Mouse (Mus musculus): ENCODE data around the gene Gm5089. TPM values are rescaled to one million over a fixed set of nuclear protein-coding genes. Genes with fewer than 3 reads are reported as not detected.
A peak's percentile ranks its signal among the peaks of the same experiment; 100 is the strongest.
"Not testable (repeated sequence)": the region's sequence is repeated elsewhere in the genome, so short reads cannot be mapped to it uniquely, and the experiment has no call there.

The Gm5089 gene
- polyA plus RNA-seq, 1 experiment, result not detected

DNA sequence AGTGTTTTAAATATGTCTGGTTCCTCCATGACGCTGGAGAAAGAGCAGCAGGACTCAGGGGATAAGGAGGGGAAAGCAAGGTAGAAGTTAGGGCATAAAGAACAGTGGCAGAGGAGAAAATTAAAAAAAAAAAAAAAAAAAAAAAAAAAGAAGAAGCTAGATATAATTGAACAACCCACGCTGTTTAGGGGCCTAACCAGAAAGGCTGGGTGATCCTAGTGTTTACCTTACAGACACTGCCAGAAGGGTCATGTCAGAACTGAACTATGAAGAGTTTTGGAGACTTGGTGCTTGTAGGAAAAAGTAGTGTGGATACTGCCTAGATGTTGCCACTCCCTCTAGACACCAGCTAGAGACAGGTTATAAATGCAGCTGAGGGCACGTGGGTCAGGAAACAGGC, 10.6 kb upstream of the Gm5089 start:
- H3K27ac ChIP-seq (ENCODE audit: control insufficient read depth, insufficient read depth, low read depth, low read length), result no peak overlapping the region
- TF ChIP-seq CTCF (IDR thresholded peaks at IDR 0.05; ENCODE audit: control insufficient read depth, insufficient read depth, insufficient replicate concordance, low read depth, low read length), result no peak
- TF ChIP-seq POLR2A (IDR thresholded peaks at IDR 0.05; ENCODE audit: control insufficient read depth, low read depth, low read length), result no peak
- H3K4me3 ChIP-seq (ENCODE audit: control insufficient read depth, low read depth, low read length), result peak overlapping the region; percentile 7; the same call in 1 of the 2 replicates
- peaks cover 8% of the 10 kb centered on the region; the same call in 1 of the 2 replicates for H3K27me3 ChIP-seq (ENCODE audit: control insufficient read depth, insufficient read depth, low read length)
- peaks cover 3% of the 10 kb centered on the region for H3K4me1 ChIP-seq (ENCODE audit: control insufficient read depth, insufficient read depth, low read length)
- H3K36me3 ChIP-seq (ENCODE audit: control insufficient read depth, insufficient read depth, low read length), result no peaks in the 10 kb centered on the region

GRCm38 (mm10) chr14:122460226-122460625, 9.3 kb upstream of the Gm5089 start:
- TF ChIP-seq CTCF (IDR thresholded peaks at IDR 0.05; ENCODE audit: control insufficient read depth, insufficient read depth, insufficient replicate concordance, low read depth, low read length) (no peak), POLR2A (IDR thresholded peaks at IDR 0.05; ENCODE audit: control insufficient read depth, low read depth, low read length) (no peak)
- Histone ChIP-seq H3K27me3 (ENCODE audit: control insufficient read depth, insufficient read depth, low read length) (peaks cover 8% of the 10 kb centered on the region; the same call in 1 of the 2 replicates), H3K27ac (ENCODE audit: control insufficient read depth, insufficient read depth, low read depth, low read length) (no peak overlapping the region)

GRCm38 (mm10) chr14:122459776-122460175, 8.9 kb upstream of the Gm5089 start:
- H3K27me3 ChIP-seq (ENCODE audit: control insufficient read depth, insufficient read depth, low read length), result peaks cover 4% of the 10 kb centered on the region; the same call in 1 of the 2 replicates
- peaks cover 3% of the 10 kb centered on the region for H3K4me1 ChIP-seq (ENCODE audit: control insufficient read depth, insufficient read depth, low read length)
- no peak for TF ChIP-seq POLR2A (IDR thresholded peaks at IDR 0.05; ENCODE audit: control insufficient read depth, low read depth, low read length)
- TF ChIP-seq CTCF (IDR thresholded peaks at IDR 0.05; ENCODE audit: control insufficient read depth, insufficient read depth, insufficient replicate concordance, low read depth, low read length), result no peak
- no peak overlapping the region for H3K4me3 ChIP-seq (ENCODE audit: control insufficient read depth, low read depth, low read length)
- no peaks in the 10 kb centered on the region for H3K36me3 ChIP-seq (ENCODE audit: control insufficient read depth, insufficient read depth, low read length)
- H3K27ac ChIP-seq (ENCODE audit: control insufficient read depth, insufficient read depth, low read depth, low read length), result no peak overlapping the region

More at GRCm38 (mm10) chr14:122460226-122460625, 9.3 kb upstream of the Gm5089 start:
- H3K4me1 ChIP-seq (ENCODE audit: control insufficient read depth, insufficient read depth, low read length), result peaks cover 3% of the 10 kb centered on the region
- H3K36me3 ChIP-seq (ENCODE audit: control insufficient read depth, insufficient read depth, low read length), result no peaks in the 10 kb centered on the region
- H3K4me3 ChIP-seq (ENCODE audit: control insufficient read depth, low read depth, low read length), result no peak overlapping the region

DNA sequence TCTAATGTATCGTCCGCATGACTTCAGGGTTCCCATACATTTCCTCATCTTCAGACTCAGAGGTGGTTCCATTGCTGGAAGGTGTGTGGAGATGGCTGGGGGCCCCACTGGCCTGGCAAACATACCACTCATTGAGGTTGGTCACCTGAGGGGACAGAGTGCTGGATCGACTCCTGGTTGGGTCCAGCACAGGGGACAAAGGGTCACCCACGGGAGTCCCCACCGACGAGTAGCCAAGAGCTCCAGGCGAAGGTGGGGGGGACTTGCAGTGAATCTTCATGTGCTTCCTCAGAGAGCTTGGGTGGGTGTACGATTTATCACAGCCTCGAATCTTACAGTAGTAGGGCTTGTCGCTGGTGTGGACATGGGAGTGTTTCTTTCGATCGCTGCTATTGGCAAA, 8.4 kb upstream of the Gm5089 start:
- H3K27me3 ChIP-seq (ENCODE audit: control insufficient read depth, insufficient read depth, low read length); H3K4me1 ChIP-seq (ENCODE audit: control insufficient read depth, insufficient read depth, low read length); H3K36me3 ChIP-seq (ENCODE audit: control insufficient read depth, insufficient read depth, low read length); H3K27ac ChIP-seq (ENCODE audit: control insufficient read depth, insufficient read depth, low read depth, low read length); H3K4me3 ChIP-seq (ENCODE audit: control insufficient read depth, low read depth, low read length): not testable (repeated sequence)

GRCm38 (mm10) chr14:122455562-122455958, 4.6 kb upstream of the Gm5089 start:
- H3K4me1 ChIP-seq (ENCODE audit: control insufficient read depth, insufficient read depth, low read length), result peaks cover 3% of the 10 kb centered on the region
- peaks cover 2% of the 10 kb centered on the region; the same call in 1 of the 2 replicates for H3K27me3 ChIP-seq (ENCODE audit: control insufficient read depth, insufficient read depth, low read length)
- no peaks in the 10 kb centered on the region for H3K36me3 ChIP-seq (ENCODE audit: control insufficient read depth, insufficient read depth, low read length)
- H3K4me3 ChIP-seq (ENCODE audit: control insufficient read depth, low read depth, low read length), result no peak overlapping the region
- TF ChIP-seq POLR2A (IDR thresholded peaks at IDR 0.05; ENCODE audit: control insufficient read depth, low read depth, low read length) (no peak), CTCF (IDR thresholded peaks at IDR 0.05; ENCODE audit: control insufficient read depth, insufficient read depth, insufficient replicate concordance, low read depth, low read length) (no peak)
- no peak overlapping the region for H3K27ac ChIP-seq (ENCODE audit: control insufficient read depth, insufficient read depth, low read depth, low read length)

DNA sequence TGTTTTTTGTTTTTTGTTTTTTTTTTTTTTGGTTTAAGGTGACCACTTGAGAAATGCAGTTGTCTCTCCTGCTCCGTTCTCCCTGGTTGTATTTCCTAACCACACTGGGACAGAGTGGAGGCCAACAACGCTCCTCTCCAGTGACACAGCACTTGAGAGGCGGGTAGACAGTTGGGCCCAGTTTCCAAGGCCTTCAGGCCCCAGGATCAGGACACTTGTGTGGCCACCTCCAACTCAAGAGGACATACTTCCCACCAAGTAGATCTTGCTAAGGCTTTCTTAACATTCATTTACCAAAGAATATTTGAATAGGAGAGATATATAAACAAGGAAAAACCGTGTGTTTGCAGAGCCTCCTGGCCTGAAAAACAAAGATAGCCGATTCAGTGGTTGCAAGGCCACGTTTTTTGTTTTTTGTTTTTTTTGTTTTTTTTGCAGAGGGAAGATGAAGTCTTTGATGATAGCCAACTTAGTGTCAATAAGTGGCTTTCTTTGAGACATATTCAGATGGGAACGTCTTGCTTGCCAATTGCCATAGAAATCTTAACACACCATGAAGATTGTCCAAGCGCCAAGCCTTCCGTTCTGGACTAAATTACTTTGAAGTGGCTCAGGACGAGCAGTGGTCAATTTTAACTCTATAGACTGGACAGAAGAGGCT, 4.1 kb upstream of the Gm5089 start:
- Histone ChIP-seq H3K27me3 (ENCODE audit: control insufficient read depth, insufficient read depth, low read length) (peaks cover 2% of the 10 kb centered on the region; the same call in 1 of the 2 replicates), H3K27ac (ENCODE audit: control insufficient read depth, insufficient read depth, low read depth, low read length) (no peak overlapping the region), H3K4me1 (ENCODE audit: control insufficient read depth, insufficient read depth, low read length) (peaks cover 3% of the 10 kb centered on the region), H3K4me3 (ENCODE audit: control insufficient read depth, low read depth, low read length) (no peak overlapping the region), H3K36me3 (ENCODE audit: control insufficient read depth, insufficient read depth, low read length) (no peaks in the 10 kb centered on the region)
- TF ChIP-seq POLR2A (IDR thresholded peaks at IDR 0.05; ENCODE audit: control insufficient read depth, low read depth, low read length) (no peak), CTCF (IDR thresholded peaks at IDR 0.05; ENCODE audit: control insufficient read depth, insufficient read depth, insufficient replicate concordance, low read depth, low read length) (no peak)

DNA sequence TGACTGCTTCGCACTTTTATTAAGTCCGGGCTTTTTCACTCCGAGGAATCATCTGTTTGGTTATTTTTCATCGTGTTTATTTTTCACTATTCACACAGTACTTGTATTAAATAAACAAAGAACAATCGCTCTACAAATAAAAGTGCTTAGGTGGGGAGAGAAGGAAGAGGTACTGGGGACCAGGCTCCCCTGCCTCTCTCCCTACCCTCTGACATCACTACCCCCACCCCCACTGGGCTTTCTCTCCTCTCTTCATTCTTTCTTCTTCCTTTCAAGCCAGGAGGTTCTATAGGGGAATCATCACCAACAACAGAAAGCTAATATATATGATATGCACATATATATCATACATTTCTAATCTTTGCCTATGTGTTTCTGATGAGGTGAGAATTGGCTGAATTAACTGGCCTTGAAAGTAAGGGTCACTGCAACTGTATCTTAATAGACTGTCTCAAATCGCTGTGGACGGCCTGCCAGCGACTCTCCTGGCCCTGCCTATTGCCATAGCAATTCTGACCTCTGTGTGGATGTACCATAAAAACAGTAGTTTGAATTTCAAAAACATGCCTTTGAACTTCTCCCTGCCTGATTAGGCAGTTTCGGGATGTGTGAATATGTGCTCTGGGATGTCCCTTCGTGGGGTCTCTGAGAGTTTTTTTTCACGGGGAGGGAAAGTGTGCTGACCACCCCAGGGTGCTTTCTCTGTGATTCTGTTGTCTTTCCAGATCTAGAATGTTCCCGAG, 3.3 kb upstream of the Gm5089 start:
- Histone ChIP-seq H3K4me3 (ENCODE audit: control insufficient read depth, low read depth, low read length) (no peak overlapping the region), H3K4me1 (ENCODE audit: control insufficient read depth, insufficient read depth, low read length) (peaks cover 3% of the 10 kb centered on the region), H3K27me3 (ENCODE audit: control insufficient read depth, insufficient read depth, low read length) (peaks cover 2% of the 10 kb centered on the region; the same call in 1 of the 2 replicates)

More for the DNA sequence above, 3.3 kb upstream of the Gm5089 start:
- TF ChIP-seq POLR2A (IDR thresholded peaks at IDR 0.05; ENCODE audit: control insufficient read depth, low read depth, low read length) (no peak), CTCF (IDR thresholded peaks at IDR 0.05; ENCODE audit: control insufficient read depth, insufficient read depth, insufficient replicate concordance, low read depth, low read length) (no peak)
- Histone ChIP-seq H3K27ac (ENCODE audit: control insufficient read depth, insufficient read depth, low read depth, low read length) (no peak overlapping the region), H3K36me3 (ENCODE audit: control insufficient read depth, insufficient read depth, low read length) (no peaks in the 10 kb centered on the region)
